Mouse (Mus musculus): Measurements from ENCODE around the gene Asmt.
A peak's percentile ranks its signal among the peaks of the same experiment; 100 is the strongest.

Asmt gene

DNA sequence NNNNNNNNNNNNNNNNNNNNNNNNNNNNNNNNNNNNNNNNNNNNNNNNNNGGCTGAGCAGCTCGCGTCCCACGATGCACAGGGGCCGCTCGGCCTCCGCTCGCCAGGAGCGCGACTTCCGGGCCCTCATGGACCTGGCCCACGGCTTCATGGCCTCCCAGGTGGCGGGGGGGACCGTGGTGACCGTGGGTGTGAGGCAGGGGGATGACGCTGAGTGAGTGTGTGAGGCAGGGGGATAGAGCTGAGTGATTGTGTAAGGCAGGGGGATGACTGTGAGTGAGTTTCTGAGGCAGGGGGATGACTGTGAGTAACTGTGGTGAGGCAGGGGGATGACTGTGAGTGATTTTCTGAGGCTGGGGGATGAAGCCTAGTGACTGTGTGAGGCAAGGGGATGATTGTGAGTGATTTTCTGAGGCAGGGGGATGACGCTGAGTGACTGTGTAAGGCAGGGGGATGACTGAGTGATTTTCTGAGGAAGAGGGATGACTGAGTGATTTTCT lies at the start of gene Asmt:
TSS of gene Asmt (plus strand) at position 51 of the 499 bp plus-strand sequence.
- no peak for DNase-seq (ENCODE audit: low spot score in 2 of 2)

DNA sequence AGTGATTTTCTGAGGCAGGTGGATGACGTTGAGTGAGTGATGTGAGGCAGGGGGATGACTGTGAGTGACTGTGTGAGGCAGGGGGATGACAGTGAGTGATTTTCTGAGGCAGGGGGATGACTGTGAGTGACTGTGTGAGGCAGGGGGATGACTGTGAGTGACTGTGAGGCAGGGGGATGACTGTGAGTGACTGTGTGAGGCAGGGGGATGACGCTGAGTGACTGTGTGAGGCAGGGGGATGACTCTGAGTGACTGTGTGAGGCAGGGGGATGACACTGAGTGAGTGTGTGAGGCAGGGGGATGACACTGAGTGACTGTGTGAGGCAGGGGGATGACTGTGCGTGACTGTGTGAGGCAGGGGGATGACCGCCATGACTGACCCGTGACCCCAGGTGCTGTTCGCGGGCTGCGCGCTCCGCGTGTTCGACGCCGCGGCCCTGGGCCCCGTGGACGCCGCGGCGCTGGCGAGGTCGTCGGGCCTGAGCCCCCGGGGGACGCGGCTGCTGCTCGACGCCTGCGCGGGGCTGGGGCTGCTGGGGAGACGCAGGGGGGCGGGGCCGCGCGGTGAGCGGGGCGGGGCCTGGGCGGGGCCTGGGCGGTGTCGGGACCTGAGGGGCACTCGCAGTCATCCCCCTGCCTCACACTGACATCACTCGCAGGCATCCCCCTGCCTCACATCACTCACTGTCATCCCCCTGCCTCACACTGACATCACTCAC lies 948 bp downstream of the Asmt start:
- DNase-seq (ENCODE audit: low spot score in 2 of 2), result no peak

- DNase-seq (ENCODE audit: low spot score in 2 of 2), result peak in 1 of 2 experiments; percentile 30
Measured at GRCm38 (mm10) chrX:170674229-170674771, 1.9 kb downstream of the Asmt start.

GRCm38 (mm10) chrX:170674885-170675876 lies 2.7 kb downstream of the Asmt start:
- DNase-seq (ENCODE audit: low spot score in 2 of 2), result no peak

GRCm38 (mm10) chrX:170675923-170676605 lies 3.6 kb downstream of the Asmt start:
- DNase-seq (ENCODE audit: low spot score in 2 of 2), result no peak

DNA sequence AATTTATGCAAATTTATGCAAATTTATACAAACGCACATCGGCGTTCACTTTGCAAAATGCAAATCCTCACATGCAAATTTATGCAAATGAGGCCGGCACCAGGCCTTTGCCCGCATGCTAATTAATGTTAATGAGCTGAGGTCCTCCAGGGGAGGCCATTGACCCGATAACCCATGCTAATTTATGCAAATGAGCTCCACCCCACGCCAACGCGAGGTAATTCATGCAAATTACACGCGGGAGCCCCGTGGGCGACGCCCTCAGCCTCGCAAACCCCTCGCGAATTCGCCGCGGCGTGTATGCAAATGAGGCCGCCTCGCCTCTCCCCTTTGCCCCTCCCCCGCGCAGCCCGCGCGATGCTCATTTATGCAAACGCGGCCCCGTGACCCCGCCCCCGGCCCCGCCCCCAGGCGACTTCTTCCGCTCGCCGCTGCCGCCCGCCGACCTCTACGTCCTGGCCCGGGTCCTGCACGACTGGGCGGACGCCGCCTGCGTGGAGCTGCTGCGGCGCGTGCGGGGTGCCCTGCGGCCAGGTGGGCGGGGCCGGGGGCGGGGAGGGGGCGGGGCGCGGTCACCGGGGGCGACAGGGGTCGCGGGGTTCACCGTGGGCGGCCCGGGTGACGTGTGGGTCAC lies 4.3 kb downstream of the Asmt start:
- no peak for DNase-seq (ENCODE audit: low spot score in 2 of 2)

DNA sequence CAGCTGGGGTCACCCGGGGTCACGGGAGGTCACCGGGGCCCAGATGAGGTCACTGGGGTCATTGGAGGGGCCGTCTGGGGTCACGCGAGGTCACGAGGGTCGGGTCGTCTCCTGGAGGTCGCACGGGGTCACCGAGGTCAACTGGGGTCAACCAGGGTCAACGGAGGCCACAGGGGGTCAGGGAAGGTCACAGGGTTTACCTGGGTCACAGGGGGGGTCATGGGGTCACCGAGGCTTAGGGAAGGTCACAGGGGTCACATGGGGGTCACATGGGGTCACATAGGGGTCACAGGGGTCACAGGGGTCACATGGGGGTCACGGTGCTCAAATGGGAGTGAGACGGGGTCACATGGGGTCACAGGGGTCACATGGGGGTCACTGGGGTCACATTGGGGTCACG lies 4.8 kb downstream of the Asmt start:
- DNase-seq (ENCODE audit: low spot score in 2 of 2), result no peak

GRCm38 (mm10) chrX:170677680-170678079 lies 5.2 kb downstream of the Asmt start:
- DNase-seq (ENCODE audit: low spot score in 2 of 2), result no peak
